Mouse (Mus musculus) stomach, postnatal 0 days (tissue): ENCODE results near the gene 0610037L13Rik.

Experiments used
- CTCF ChIP-seq: IDR thresholded peaks from 2 replicates; pipeline ENCODE4 v1.5.1; 2016; ENCODE audit warnings: antibody characterized with exemption, low read depth, mild to moderate bottlenecking, moderate library complexity
- EP300 ChIP-seq: optimal IDR thresholded peaks from 2 replicates; pipeline ENCODE3; 2016; ENCODE audit warnings: antibody characterized with exemption

DNA sequence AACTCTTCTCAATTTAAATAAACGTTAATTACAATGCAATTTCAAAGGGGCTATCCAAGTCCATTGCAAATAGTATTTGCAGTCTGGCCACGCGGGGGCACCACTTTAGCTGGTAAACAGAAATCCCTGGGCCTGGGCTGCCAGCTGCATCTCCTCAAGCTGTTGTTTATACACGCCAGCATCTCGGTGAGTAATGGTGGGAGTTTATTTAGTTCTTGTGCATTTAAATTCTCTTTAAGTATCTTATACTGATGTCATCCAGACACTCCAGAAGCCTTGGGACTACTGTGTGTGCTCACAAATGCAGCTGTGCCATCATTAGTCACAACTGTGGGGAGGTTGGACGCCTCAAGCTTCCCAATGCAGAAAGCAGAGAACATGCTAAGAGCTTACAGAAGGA is 47.7 kb downstream of the 0610037L13Rik start:
- TF ChIP-seq CTCF (peak; percentile 79), EP300 (no peak)
